Mouse (Mus musculus) intestine, embryonic 15.5 days (tissue): ENCODE results near the gene Nck2. TPM values are rescaled to one million over a fixed set of nuclear protein-coding genes. Genes with fewer than 3 reads are reported as not detected.

ENCODE experiments used
- ATAC-seq: fragments of 200-750 bp; cut with Nextera tagmentation; 2 replicates; pipeline ENCODE4 v1.8.0; 2017; ENCODE audit warnings: moderate TSS enrichment, moderate library complexity
- H3K27ac ChIP-seq: fragments of 300-500 bp; sonication (generic); 2 replicates; pipeline ENCODE4 v1.5.1; 2015; ENCODE audit warnings: mild to moderate bottlenecking, inconsistent platforms
- H3K27me3 ChIP-seq: fragments of 300-500 bp; sonication (generic); replicated peaks from 2 replicates; pipeline ENCODE4 v1.6.1; 2015; ENCODE audit warnings: inconsistent platforms
- H3K36me3 ChIP-seq: fragments of 300-500 bp; sonication (generic); 2 replicates; pipeline ENCODE4 v1.6.1; 2015; ENCODE audit warnings: inconsistent platforms
- H3K4me1 ChIP-seq: fragments of 300-500 bp; sonication (generic); replicated peaks from 2 replicates; pipeline ENCODE4 v1.6.1; 2015; ENCODE audit warnings: inconsistent platforms
- H3K4me2 ChIP-seq: fragments of 300-500 bp; sonication (generic); replicated peaks from 2 replicates; pipeline ENCODE4 v1.6.1; 2015; ENCODE audit warnings: mild to moderate bottlenecking, inconsistent platforms
- H3K4me3 ChIP-seq: fragments of 300-500 bp; sonication (generic); replicated peaks from 2 replicates; pipeline ENCODE4 v1.5.1; 2015; ENCODE audit warnings: inconsistent platforms
- H3K9ac ChIP-seq: fragments of 300-500 bp; sonication (generic); 2 replicates; pipeline ENCODE4 v1.6.1; 2015; ENCODE audit warnings: inconsistent platforms
- H3K9me3 ChIP-seq: fragments of 300-500 bp; sonication (generic); 2 replicates; pipeline ENCODE4 v1.6.1; 2016; ENCODE audit warnings: inconsistent platforms
- WGBS: fragments of 180-500 bp; shearing (Covaris S2); methylation state at CpG from one replicate; pipeline ENCODE4 v1.1.7; 2015; 5-methylcytosine and 5-hydroxymethylcytosine counted together
- polyA plus RNA-seq: library from polyadenylated mRNA; unstranded; fragments of >200 nt; fragmentation: Nextera tagmentation; extraction: Ambion mirVana; gene quantifications from 2 replicates; pipeline ENCODE4 v1.2.1, GENCODE M21; 2015

The Nck2 gene
- polyA plus RNA-seq, 1 experiment from 2014 or later = 31.6 TPM

DNA sequence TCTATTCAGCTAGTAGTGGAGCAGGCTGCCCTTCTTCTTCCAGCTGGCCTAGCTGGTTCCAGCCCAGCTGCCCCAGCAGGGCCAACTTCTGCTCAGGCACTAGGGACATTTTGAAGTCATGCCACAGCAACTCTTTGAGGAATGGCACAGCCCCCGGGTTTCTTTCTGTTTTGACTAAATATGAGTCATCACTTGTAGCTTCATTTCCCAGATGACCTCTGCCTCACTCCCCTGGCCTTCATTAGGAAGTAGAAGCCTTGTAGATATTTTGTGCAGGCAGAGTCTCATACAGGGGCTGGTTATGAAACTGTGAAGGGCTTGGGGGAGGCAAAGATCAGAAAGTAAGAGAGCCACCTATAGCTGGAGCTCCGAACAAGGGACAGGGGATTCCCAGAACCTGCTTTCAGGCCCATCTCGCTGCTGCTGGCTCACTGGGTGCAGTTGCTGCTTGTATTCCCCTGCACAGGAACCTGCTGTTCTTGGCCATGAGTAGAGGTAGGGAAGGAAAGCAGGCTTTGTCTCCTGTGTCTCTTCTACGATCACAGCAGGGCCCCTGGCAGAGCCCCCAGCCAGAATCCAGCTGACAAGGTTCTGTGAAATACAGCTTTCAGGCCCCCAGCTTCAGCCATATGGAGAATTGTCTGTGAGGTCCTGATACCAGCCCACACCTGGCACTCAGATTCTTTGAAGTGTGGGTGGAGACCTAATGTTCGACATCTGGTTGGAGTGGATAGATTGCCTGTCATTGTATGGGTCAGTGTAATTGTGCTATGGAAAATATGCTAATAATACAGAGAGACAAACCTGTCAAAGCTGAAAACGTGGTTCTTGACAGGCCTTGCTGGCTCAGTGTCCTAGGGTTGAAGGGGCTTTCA lies 30.4 kb downstream of the Nck2 start:
- ATAC-seq = no peak; the same call in 1 of the 2 replicates

DNA sequence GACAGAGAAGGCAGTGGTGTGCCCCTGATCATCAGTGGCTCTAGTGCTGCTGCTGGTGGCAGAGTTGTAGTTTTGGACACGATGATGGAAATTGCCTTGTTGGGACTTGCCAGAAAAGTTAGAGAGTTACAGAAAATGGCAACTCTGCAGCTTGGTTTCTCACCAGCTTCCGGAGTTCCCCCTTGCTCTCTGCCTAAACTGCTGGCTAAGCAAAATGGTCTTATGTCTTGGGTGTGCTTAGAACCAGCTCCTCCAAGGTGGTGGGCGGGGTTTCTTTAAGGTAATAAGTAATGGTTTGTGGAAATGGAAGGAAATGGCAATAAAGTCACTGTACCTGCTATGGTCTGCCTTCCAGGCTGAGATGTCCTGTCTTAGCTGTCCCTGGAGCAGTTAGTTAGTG lies 33.6 kb downstream of the Nck2 start:
- no peak overlapping the region for H3K4me2 ChIP-seq
- H3K4me1 ChIP-seq = peaks cover 18% of the 10 kb centered on the region
- ATAC-seq = no peak
- H3K9ac ChIP-seq = no peak overlapping the region
- no peaks in the 10 kb centered on the region for H3K9me3 ChIP-seq
- H3K27me3 ChIP-seq = no peaks in the 10 kb centered on the region
- no peak overlapping the region for H3K27ac ChIP-seq
- H3K36me3 ChIP-seq = no peaks in the 10 kb centered on the region
- WGBS = 93% methylated on average over 3 of the region's 3 CpGs
- H3K4me3 ChIP-seq = no peak overlapping the region

More for the DNA sequence above, 30.4 kb downstream of the Nck2 start:
- Histone ChIP-seq H3K9ac (no peak overlapping the region), H3K36me3 (no peaks in the 10 kb centered on the region), H3K9me3 (no peaks in the 10 kb centered on the region), H3K4me2 (no peak overlapping the region), H3K4me3 (no peak overlapping the region), H3K27me3 (no peaks in the 10 kb centered on the region), H3K27ac (peak overlapping the region; percentile 18; the same call in 1 of the 2 replicates), H3K4me1 (peaks cover 29% of the 10 kb centered on the region)
- WGBS = 59% methylated on average over 6 of the region's 6 CpGs

- WGBS = 87% methylated on average over 9 of the region's 9 CpGs
- H3K9ac ChIP-seq = no peak overlapping the region
- peaks cover 19% of the 10 kb centered on the region; the same call in 1 of the 2 replicates for H3K4me1 ChIP-seq
- no peak for ATAC-seq
- no peak overlapping the region for H3K4me3 ChIP-seq
- no peaks in the 10 kb centered on the region for H3K9me3 ChIP-seq
- H3K4me2 ChIP-seq = no peak overlapping the region
- H3K36me3 ChIP-seq = no peaks in the 10 kb centered on the region
- 0 out of 2 replicates have a peak overlapping the region, but pooled peaks have one; percentile 15 for H3K27ac ChIP-seq
- no peaks in the 10 kb centered on the region for H3K27me3 ChIP-seq
Observed at GRCm38 (mm10) chr1:43485204-43485603, 40.8 kb downstream of the Nck2 start.

DNA sequence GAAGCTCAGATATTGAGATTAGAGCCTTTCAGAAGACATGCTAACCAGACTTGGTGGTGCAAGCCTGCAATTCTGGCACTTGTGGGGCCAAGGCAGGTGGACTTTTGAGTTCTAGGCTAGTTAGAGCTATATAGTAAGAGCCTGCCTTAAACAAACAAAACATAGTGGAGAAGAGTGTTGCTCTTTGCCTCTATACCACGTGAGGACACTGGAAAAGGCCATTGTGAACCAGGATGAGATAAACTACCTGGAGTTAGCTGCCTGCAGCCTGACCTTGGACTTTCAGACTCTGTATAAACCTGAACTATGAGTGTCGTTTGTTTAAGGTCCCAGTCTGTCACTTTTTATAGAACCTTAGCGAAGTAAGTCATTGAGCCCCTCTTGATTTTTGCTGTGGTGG lies 42.1 kb downstream of the Nck2 start:
- no peak overlapping the region for H3K4me3 ChIP-seq
- no peaks in the 10 kb centered on the region for H3K36me3 ChIP-seq
- no peak overlapping the region for H3K9ac ChIP-seq
- H3K4me2 ChIP-seq = no peak overlapping the region
- 42% methylated on average over 3 of the region's 3 CpGs for WGBS
- H3K9me3 ChIP-seq = no peaks in the 10 kb centered on the region
- H3K27ac ChIP-seq = peak overlapping the region; percentile 52
- no peaks in the 10 kb centered on the region for H3K27me3 ChIP-seq
- H3K4me1 ChIP-seq = peaks cover 19% of the 10 kb centered on the region; the same call in 1 of the 2 replicates
- peak; percentile 93 for ATAC-seq

GRCm38 (mm10) chr1:43486956-43487722 lies 42.8 kb downstream of the Nck2 start:
- Histone ChIP-seq H3K9ac (no peak overlapping the region), H3K4me1 (peaks cover 19% of the 10 kb centered on the region; the same call in 1 of the 2 replicates), H3K27me3 (no peaks in the 10 kb centered on the region), H3K4me2 (no peak overlapping the region), H3K27ac (0 out of 2 replicates have a peak overlapping the region, but pooled peaks have one; percentile 52), H3K9me3 (no peaks in the 10 kb centered on the region), H3K4me3 (no peak overlapping the region), H3K36me3 (no peaks in the 10 kb centered on the region)
- no peak for ATAC-seq
- WGBS = 73% methylated on average over 3 of the region's 3 CpGs

GRCm38 (mm10) chr1:43489311-43489710 lies 44.9 kb downstream of the Nck2 start:
- no peak overlapping the region for H3K27ac ChIP-seq
- H3K4me3 ChIP-seq = no peak overlapping the region
- H3K9me3 ChIP-seq = no peaks in the 10 kb centered on the region
- no peak overlapping the region for H3K9ac ChIP-seq
- ATAC-seq = no peak
- no peaks in the 10 kb centered on the region for H3K27me3 ChIP-seq
- peaks cover 19% of the 10 kb centered on the region; the same call in 1 of the 2 replicates for H3K4me1 ChIP-seq
- no peak overlapping the region for H3K4me2 ChIP-seq
- no peaks in the 10 kb centered on the region for H3K36me3 ChIP-seq

DNA sequence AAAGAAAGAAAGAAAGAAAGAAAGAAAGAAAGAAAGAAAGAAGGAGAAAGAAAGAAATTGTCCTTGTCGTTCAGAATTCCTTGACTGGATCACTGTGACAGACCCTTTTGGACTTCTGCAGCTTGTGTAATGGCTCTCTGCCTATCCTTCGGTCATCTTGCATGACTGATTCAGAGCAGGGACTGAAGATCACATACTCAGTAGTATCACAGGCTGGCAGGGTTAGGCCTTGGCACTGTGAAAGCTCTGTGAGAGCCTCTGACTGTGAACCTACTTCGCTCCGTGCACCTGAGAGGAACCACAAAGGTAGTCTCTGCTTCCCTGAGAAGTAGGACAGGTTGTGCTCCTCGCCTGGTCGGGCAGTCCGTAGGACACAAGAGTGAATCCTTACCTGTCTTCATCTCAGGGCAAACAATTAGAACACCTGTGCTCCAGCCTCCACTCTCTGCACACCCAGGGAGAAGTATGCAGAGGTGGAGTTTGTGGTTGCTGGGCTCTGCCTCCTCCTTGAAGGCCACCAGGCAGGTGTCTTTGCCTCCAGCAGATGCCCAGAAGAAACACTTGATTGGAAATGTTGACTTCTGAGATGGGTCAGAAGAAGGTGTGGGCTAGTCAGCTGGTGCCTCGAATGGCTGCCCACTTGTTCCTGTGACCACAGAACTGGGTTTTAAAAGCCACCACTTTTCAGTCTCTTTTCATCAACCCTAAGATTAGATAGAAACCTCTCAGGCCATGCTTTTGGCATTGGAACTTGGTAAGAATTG lies 47.3 kb downstream of the Nck2 start:
- no peak for ATAC-seq
- WGBS = 93% methylated on average over 8 of the region's 8 CpGs
- Histone ChIP-seq H3K4me3 (no peak overlapping the region), H3K9ac (no peak overlapping the region), H3K36me3 (no peaks in the 10 kb centered on the region), H3K9me3 (no peaks in the 10 kb centered on the region), H3K4me2 (no peak overlapping the region), H3K27ac (no peak overlapping the region), H3K4me1 (0 out of 2 replicates have a peak, but pooled peaks cover 2% of the 10 kb centered on the region), H3K27me3 (no peaks in the 10 kb centered on the region)

DNA sequence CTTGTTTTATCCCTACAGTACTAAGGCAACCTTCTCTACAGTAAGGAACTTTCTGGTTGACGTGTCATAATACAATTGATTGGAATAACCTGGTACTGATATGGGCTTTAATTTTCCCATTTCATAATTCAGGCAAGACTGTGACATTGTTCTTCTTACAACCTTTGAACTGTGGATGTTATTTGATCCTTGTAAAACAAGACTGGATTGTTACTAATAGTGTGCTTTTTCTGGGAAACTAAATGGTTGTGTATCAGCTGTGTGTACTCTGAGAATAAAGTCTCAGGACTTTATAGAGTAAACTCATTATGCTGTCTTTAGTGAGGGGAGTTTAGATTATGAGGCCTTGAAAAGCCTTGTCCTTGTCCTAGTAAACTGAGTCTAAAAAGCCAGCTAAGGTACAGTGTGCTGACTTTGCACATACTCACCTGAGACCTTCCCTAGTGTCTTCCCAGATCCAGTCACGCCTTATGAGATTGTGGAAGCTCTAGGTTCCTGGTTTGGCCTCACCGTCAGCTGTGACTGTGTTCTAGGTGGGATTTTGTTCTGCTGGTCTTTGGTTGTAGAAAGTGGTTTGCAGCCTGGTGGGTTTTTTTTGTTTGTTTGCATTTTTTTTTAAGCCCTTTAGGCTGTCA lies 48.5 kb downstream of the Nck2 start:
- ATAC-seq = peak; percentile 59

GRCm38 (mm10) chr1:43496051-43496450 lies 51.7 kb downstream of the Nck2 start:
- WGBS = 65% methylated on average over 4 of the region's 4 CpGs
- Histone ChIP-seq H3K4me2 (no peak overlapping the region), H3K36me3 (no peaks in the 10 kb centered on the region), H3K27ac (no peak overlapping the region), H3K9me3 (no peaks in the 10 kb centered on the region), H3K27me3 (no peaks in the 10 kb centered on the region), H3K9ac (no peak overlapping the region), H3K4me3 (no peak overlapping the region), H3K4me1 (no peaks in the 10 kb centered on the region)
- ATAC-seq = no peak

More for the DNA sequence above, 48.5 kb downstream of the Nck2 start:
- Histone ChIP-seq H3K9me3 (no peaks in the 10 kb centered on the region), H3K4me3 (no peak overlapping the region), H3K27ac (no peak overlapping the region), H3K4me1 (no peaks in the 10 kb centered on the region), H3K27me3 (no peaks in the 10 kb centered on the region), H3K36me3 (no peaks in the 10 kb centered on the region), H3K4me2 (no peak overlapping the region), H3K9ac (no peak overlapping the region)
- 71% methylated on average over 3 of the region's 3 CpGs for WGBS

GRCm38 (mm10) chr1:43496993-43497392 lies 52.6 kb downstream of the Nck2 start:
- Histone ChIP-seq H3K9me3 (no peaks in the 10 kb centered on the region), H3K4me3 (no peak overlapping the region), H3K4me2 (no peak overlapping the region), H3K9ac (no peak overlapping the region), H3K27me3 (no peaks in the 10 kb centered on the region), H3K4me1 (no peaks in the 10 kb centered on the region), H3K36me3 (no peaks in the 10 kb centered on the region), H3K27ac (no peak overlapping the region)
- ATAC-seq = no peak
- 77% methylated on average over 3 of the region's 3 CpGs for WGBS

GRCm38 (mm10) chr1:43497951-43498350 lies 53.6 kb downstream of the Nck2 start:
- WGBS = 83% methylated on average over 6 of the region's 6 CpGs
- no peaks in the 10 kb centered on the region for H3K9me3 ChIP-seq
- H3K4me1 ChIP-seq = peaks cover 5% of the 10 kb centered on the region; the same call in 1 of the 2 replicates
- no peak for ATAC-seq
- no peaks in the 10 kb centered on the region for H3K36me3 ChIP-seq
- H3K4me2 ChIP-seq = no peak overlapping the region
- H3K27me3 ChIP-seq = no peaks in the 10 kb centered on the region
- H3K9ac ChIP-seq = no peak overlapping the region
- no peak overlapping the region for H3K4me3 ChIP-seq
- H3K27ac ChIP-seq = no peak overlapping the region
